Mouse (Mus musculus) hindbrain, embryonic 14.5 days (tissue): ENCODE measurements around the gene Gpbar1. TPM values are rescaled to one million over a fixed set of nuclear protein-coding genes. Genes with fewer than 3 reads are reported as not detected.
"Not testable (repeated sequence)": the region's sequence is repeated elsewhere in the genome, so short reads cannot be mapped to it uniquely, and the experiment has no call there.

ENCODE experiments used
- ATAC-seq: fragments of 200-750 bp; cut with Nextera tagmentation; 2 replicates; pipeline ENCODE4 v1.8.0; 2017; ENCODE audit warnings: moderate number of reproducible peaks, mild to moderate bottlenecking, moderate TSS enrichment, moderate library complexity; ENCODE audit not compliant: low FRiP score
- DNase-seq: peaks from one replicate; pipeline ENCODE4 v3.0.0-alpha.2; 2015; ENCODE audit warnings: low spot score
- H3K27ac ChIP-seq: fragments of 300-500 bp; sonication (generic); 2 replicates; pipeline ENCODE4 v1.5.1; 2014; ENCODE audit warnings: mild to moderate bottlenecking, moderate library complexity
- H3K27me3 ChIP-seq: fragments of 300-500 bp; sonication (generic); 2 replicates; pipeline ENCODE4 v1.6.1; 2014; ENCODE audit warnings: mild to moderate bottlenecking, low read length, mixed read lengths; ENCODE audit not compliant: control insufficient read depth, insufficient read depth
- H3K36me3 ChIP-seq: fragments of 300-500 bp; sonication (generic); replicated peaks from 2 replicates; pipeline ENCODE4 v1.6.1; 2014; ENCODE audit not compliant: control insufficient read depth, insufficient read depth
- H3K4me1 ChIP-seq: fragments of 300-500 bp; sonication (generic); replicated peaks from 2 replicates; pipeline ENCODE4 v1.6.1; 2014; ENCODE audit warnings: antibody characterized with exemption, low read length, mixed read lengths; ENCODE audit not compliant: control insufficient read depth, insufficient read depth
- H3K4me2 ChIP-seq: fragments of 300-500 bp; sonication (generic); replicated peaks from 2 replicates; pipeline ENCODE4 v1.6.1; 2014; ENCODE audit warnings: mild to moderate bottlenecking, moderate library complexity
- H3K4me3 ChIP-seq: fragments of 300-500 bp; sonication (generic); replicated peaks from 2 replicates; pipeline ENCODE4 v1.5.1; 2014; ENCODE audit warnings: mild to moderate bottlenecking, low read length
- H3K9ac ChIP-seq: fragments of 300-500 bp; sonication (generic); 2 replicates; pipeline ENCODE4 v1.6.1; 2014
- H3K9me3 ChIP-seq: fragments of 300-500 bp; sonication (generic); 2 replicates; pipeline ENCODE4 v1.6.1; 2016; ENCODE audit warnings: low read length; ENCODE audit not compliant: control insufficient read depth
- WGBS: fragments of 180-500 bp; shearing (Covaris S2); extraction: QIAGEN DNeasy Blood & Tissue Kit; methylation state at CpG from one replicate; pipeline ENCODE4 v1.1.7; 2014; 5-methylcytosine and 5-hydroxymethylcytosine counted together
- polyA plus RNA-seq: library from polyadenylated mRNA; unstranded; fragments of >200 nt; fragmentation: Nextera tagmentation; extraction: Ambion mirVana; gene quantifications from 2 replicates; pipeline ENCODE4 v1.2.1, GENCODE M21; 2014

Gpbar1 gene
- polyA plus RNA-seq, 1 experiment from 2014 or later, result 0.19 TPM

DNA sequence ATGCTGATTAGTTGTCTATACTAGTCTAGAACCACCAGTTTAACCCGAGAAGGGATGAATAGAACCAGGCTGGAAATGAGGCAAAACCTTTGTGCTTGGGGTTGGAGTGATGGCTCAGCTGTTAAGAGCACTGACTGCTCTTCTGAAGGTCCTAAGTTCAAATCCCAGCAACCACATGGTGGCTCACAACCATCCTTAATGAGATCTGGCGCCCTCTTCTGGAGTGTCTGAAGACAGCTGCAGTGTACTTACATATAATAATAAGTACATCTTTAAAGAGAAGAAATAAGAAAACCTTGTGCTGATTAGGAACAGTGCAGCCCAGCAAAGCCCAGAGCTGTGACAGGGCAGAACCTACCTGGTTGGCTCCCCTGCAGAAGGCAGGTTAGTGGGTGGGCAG is 48.6 kb downstream of the Gpbar1 start:
- not testable (repeated sequence) for H3K36me3 ChIP-seq, DNase-seq, H3K27ac ChIP-seq, H3K4me2 ChIP-seq, H3K27me3 ChIP-seq, H3K9me3 ChIP-seq, H3K4me3 ChIP-seq, ATAC-seq, H3K4me1 ChIP-seq, H3K9ac ChIP-seq
- 75% methylated on average over 2 of the region's 2 CpGs for WGBS

Other genes with a start within 250 kb of the Gpbar1 start
- 15.1 and 15.5 TPM in 2 replicates for gene Tns1, start 154.1 kb upstream of the Gpbar1 start, polyA plus RNA-seq
- gene Rufy4, start 153.0 kb upstream of the Gpbar1 start, polyA plus RNA-seq, result 0.26 and 0.43 TPM in 2 replicates
- 0.11 TPM in 1 of 2 replicates, not detected in the other for gene Cxcr2, start 124.6 kb upstream of the Gpbar1 start, polyA plus RNA-seq
- gene Cxcr1, start 83.9 kb upstream of the Gpbar1 start, polyA plus RNA-seq, result not detected in 2 replicates
- gene Arpc2, start 42.5 kb upstream of the Gpbar1 start, polyA plus RNA-seq, result 324 and 329 TPM in 2 replicates
- 188 and 201 TPM in 2 replicates for gene Aamp, start 6.2 kb downstream of the Gpbar1 start, polyA plus RNA-seq
- 146 and 149 TPM in 2 replicates for gene Pnkd, start 6.4 kb downstream of the Gpbar1 start, polyA plus RNA-seq
- 8.0 TPM in 2 replicates for gene Tmbim1, start 27.1 kb downstream of the Gpbar1 start, polyA plus RNA-seq
- 1.2 and 1.7 TPM in 2 replicates for gene Catip, start 83.6 kb downstream of the Gpbar1 start, polyA plus RNA-seq
- gene Slc11a1, start 96.6 kb downstream of the Gpbar1 start, polyA plus RNA-seq, result 2.7 and 2.9 TPM in 2 replicates
- gene Ctdsp1, start 113.0 kb downstream of the Gpbar1 start, polyA plus RNA-seq, result 20.3 and 20.8 TPM in 2 replicates
- 0.16 and 0.34 TPM in 2 replicates for gene Vil1, start 130.8 kb downstream of the Gpbar1 start, polyA plus RNA-seq
- 48.3 and 51.4 TPM in 2 replicates for gene Cnot9, start 227.5 kb downstream of the Gpbar1 start, polyA plus RNA-seq